8 mouse cellular contexts compared by ENCODE assay signal in the genomic region with DNA sequence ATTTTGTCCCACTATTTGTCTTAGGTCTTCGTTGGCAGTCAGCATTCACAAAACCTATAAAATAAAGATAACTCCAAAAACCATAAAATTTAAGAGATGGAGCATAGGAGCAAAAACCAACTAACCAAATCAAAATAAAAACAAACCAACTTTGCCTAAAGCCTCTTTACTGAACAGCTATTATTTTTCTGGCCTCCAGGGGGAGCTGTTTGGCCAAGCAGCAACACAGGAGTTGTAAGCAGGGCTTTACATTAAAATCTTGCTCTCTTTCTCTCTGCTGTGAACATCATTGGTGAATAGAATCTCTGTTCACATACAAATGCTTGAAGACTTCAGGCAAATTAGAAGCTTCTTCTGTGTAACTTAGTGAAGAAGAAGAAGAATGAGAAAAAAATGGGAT. TPM values are rescaled to one million over a fixed set of nuclear protein-coding genes. Genes with fewer than 3 reads are reported as not detected.
DNase-seq lines count a peak whose midpoint lies in the region; ATAC-seq and TF ChIP-seq lines count a peak whose summit lies in the region.
"Had no signal": no experiment of that assay in that cellular context is flagged by ENCODE, and none has a peak within 500 bp of the region (broad histone marks: within the 10 kb centered on the region; RNA-seq: fewer than 3 reads in every experiment).

No protein-coding gene starts in this region.

- H3K27me3 ChIP-seq in ES-Bruce4 (ENCODE audit: control insufficient read depth, insufficient read depth, low read length, poor library complexity, severe bottlenecking), result no peaks in the 10 kb centered on the region
- H3K27me3 ChIP-seq in liver, embryonic 14.5 days (ENCODE audit: control insufficient read depth, insufficient read depth, low read length), result no peaks in the 10 kb centered on the region
- H3K27me3 ChIP-seq: liver, embryonic 15.5 days had no signal

- H3K4me1 ChIP-seq in ES-Bruce4 (ENCODE audit: control insufficient read depth, insufficient read depth, low read length), result no peaks in the 10 kb centered on the region
- peaks cover 5 to 6% of the 10 kb centered on the region in 2 experiments for H3K4me1 ChIP-seq in liver, embryonic 14.5 days (replicated peaks; ENCODE audit: control insufficient read depth in 2 of 2, insufficient read depth in 2 of 2, low read length in 1 of 2)

- H3K4me3 ChIP-seq in ES-Bruce4 (ENCODE audit: low read depth, low read length), result no peak overlapping the region
- H3K4me3 ChIP-seq in liver, embryonic 14.5 days (ENCODE audit: insufficient read depth in 1 of 2, low read depth in 2 of 2, low read length in 2 of 2), result no peak overlapping the region
- H3K4me3 ChIP-seq: liver, embryonic 15.5 days had no signal

- peak; percentile 35 for TF ChIP-seq CTCF in ES-Bruce4 (IDR thresholded peaks at IDR 0.05; ENCODE audit: low read depth, low read length)
- peak; percentile 67 for TF ChIP-seq CTCF in liver, embryonic 14.5 days (IDR thresholded peaks at IDR 0.05; ENCODE audit: low read depth)

- H3K9ac ChIP-seq in ES-Bruce4 (ENCODE audit: low read depth, poor library complexity, severe bottlenecking), result no peak overlapping the region
- H3K9ac ChIP-seq in liver, embryonic 14.5 days (replicated peaks), result no peak overlapping the region
- H3K9ac ChIP-seq: liver, embryonic 15.5 days had no signal

- H3K9me3 ChIP-seq in ES-Bruce4 (replicated peaks; ENCODE audit: control insufficient read depth, insufficient read depth, low read length, poor library complexity, severe bottlenecking), result no peaks in the 10 kb centered on the region
- H3K9me3 ChIP-seq in liver, embryonic 14.5 days (ENCODE audit: control insufficient read depth, low read length), result no peaks in the 10 kb centered on the region
- H3K9me3 ChIP-seq: liver, embryonic 15.5 days had no signal

- no peak for TF ChIP-seq EP300 in ES-Bruce4 (IDR thresholded peaks at IDR 0.05; ENCODE audit: insufficient read depth, low read depth, low read length)
- no peak for TF ChIP-seq EP300 in liver, embryonic 14.5 days (IDR thresholded peaks at IDR 0.05; ENCODE audit: low read depth)

- no peak overlapping the region for H3K27ac ChIP-seq in ES-Bruce4 (ENCODE audit: insufficient read depth, low read length)
- H3K27ac ChIP-seq in liver, embryonic 14.5 days, result no peak overlapping the region
- H3K27ac ChIP-seq: liver, embryonic 15.5 days had no signal

- TF ChIP-seq POLR2A in ES-Bruce4 (IDR thresholded peaks at IDR 0.05; ENCODE audit: insufficient read depth, low read length), result no peak

- H3K36me3 ChIP-seq in ES-Bruce4 (ENCODE audit: control insufficient read depth, insufficient read depth, low read length, poor library complexity, severe bottlenecking), result no peaks in the 10 kb centered on the region
- H3K36me3 ChIP-seq in liver, embryonic 14.5 days (replicated peaks; ENCODE audit: control insufficient read depth, insufficient read depth, low read depth), result no peaks in the 10 kb centered on the region
- H3K36me3 ChIP-seq: liver, embryonic 15.5 days had no signal

- no peak for ATAC-seq in liver, embryonic 14.5 days (ENCODE audit: insufficient read depth)

- no peak overlapping the region for H3K4me2 ChIP-seq in liver, embryonic 14.5 days (ENCODE audit: low read depth)
- H3K4me2 ChIP-seq: liver, embryonic 15.5 days had no signal

- peak; percentile 29 for DNase-seq in layer of hippocampus, adult 11-12 months (ENCODE audit: low spot score)
- DNase-seq in layer of hippocampus, postnatal 36 days, result no peak
- peak; percentile 60 for DNase-seq in CD4-positive helper T cell, adult 2 months (ENCODE audit: low read depth, low spot score)
- DNase-seq in cerebellum, postnatal 14 days, result peak; percentile 61 to 62
- DNase-seq in liver, embryonic 14.5 days (ENCODE audit: low read depth in 3 of 3, low spot score in 3 of 3), result peak in 1 of 3 experiments; percentile 9
- DNase-seq in thymus, postnatal 14 days, result peak; percentile 50

- 0% methylated on average over 1 of the region's 1 CpGs for WGBS in liver, embryonic 14.5 days (ENCODE audit: insufficient replicate concordance)

RNA-seq across cellular contexts. Expression of a gene that starts 5.1 kb away (rescaled TPM):
- 10 to 100 TPM; 15.6 to 16.9 TPM for total RNA-seq in layer of hippocampus, postnatal 36 days (2021)
- polyA plus RNA-seq in ES-Bruce4 (2011; ENCODE audit: insufficient read depth, insufficient read length, low read depth, missing spikeins), result 12.9 and 14.1 TPM in 2 replicates
- 5.8 and 6.0 TPM in 2 replicates for polyA plus RNA-seq in liver, embryonic 14.5 days (2012; rRNA removed)
- 23.0 and 26.8 TPM in 2 replicates for polyA plus RNA-seq in liver, embryonic 14.5 days (2014; fragmentation: Nextera tagmentation; extraction: Ambion mirVana)

Comparison
In these comparisons a context has a peak if more than half of its experiments do, and no peak if none do; other contexts are left out.
1. DNase-seq: peak in layer of hippocampus, adult 11-12 months (single experiment), CD4-positive helper T cell, adult 2 months (single experiment), cerebellum, postnatal 14 days (2 of 2) and thymus, postnatal 14 days (single experiment); none in layer of hippocampus, postnatal 36 days (0 of 2).